Mouse (Mus musculus) Patski (cell line): ENCODE measurements at regions not wholly inside any gene's neighbourhood (a gene's known extent, or its start where the extent isn't known, plus 50 kb on each side); places are given as distances from the start of the nearest gene placed in this dataset.

ENCODE experiments used
- ATAC-seq: fragments of 100-300 bp; one replicate; pipeline ENCODE4 v1.8.0; 2021
- CTCF ChIA-PET: fragments of 350-600 bp; sonication (Branson Sonifier 250); formaldehyde crosslinking; loops from one replicate; lab custom pipeline; 2022; ENCODE audit warnings: inconsistent platforms; lab: Charles Lee
- POLR2A ChIA-PET: fragments of 350-600 bp; sonication (Branson Sonifier 250); formaldehyde crosslinking; loops from one replicate; lab custom pipeline; 2022; ENCODE audit warnings: antibody characterized with exemption, inconsistent platforms; lab: Charles Lee
- DNase-seq: peaks from one replicate; pipeline ENCODE4 v3.0.0-alpha.2; 2011; ENCODE audit warnings: low read depth, low spot score
- H3K27me3 ChIP-seq: fragments of 371-371 bp; one replicate; pipeline ENCODE4 v1.5.1; 2021
- CTCF ChIP-seq: fragments of 100-300 bp; IDR thresholded peaks from one replicate; pipeline ENCODE4 v1.5.1; 2021
- in situ Hi-C: fragments of 300-500 bp; cut with MboI; formaldehyde crosslinking; loops from 3 replicates; pipeline ENCODE4 v1.11.1; 2018; ENCODE audit warnings: low pct_unique_long_range_greater_than_20kb, mixed read lengths

DNA sequence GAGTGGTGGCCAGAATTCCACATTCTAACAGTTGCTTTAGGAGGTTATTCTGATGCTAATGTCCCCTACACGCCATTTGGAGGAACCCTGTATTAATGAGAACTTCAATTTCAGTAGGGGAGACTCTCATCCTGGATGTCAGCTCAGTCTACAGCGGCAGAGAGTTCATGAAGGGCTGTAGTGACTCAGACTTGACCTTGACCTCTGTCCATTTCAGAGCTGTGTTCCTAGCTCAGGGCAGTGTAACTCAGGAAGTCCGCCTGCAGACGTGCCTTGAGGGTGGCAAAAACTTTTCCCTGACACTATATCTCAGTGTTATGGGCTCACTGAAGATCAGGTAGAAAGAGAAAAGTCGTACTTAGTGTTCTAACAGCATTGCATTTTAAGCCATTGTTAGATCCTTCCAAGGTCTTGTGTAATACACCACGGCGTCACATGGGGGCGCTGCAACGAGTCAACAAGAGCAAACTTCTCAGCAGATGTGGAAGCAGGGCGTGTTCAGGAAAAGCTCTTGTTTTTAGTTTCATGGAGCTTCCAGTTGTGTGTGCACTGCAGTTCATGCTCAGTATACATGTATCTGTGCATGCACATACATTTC, 297.5 kb downstream of the 1500009L16Rik start:
- peak; percentile 70 for TF ChIP-seq CTCF
- no peak for ATAC-seq
- in situ Hi-C loops = no loop called here
- ChIA-PET CTCF (interaction anchor here (0.7 to 2.6 kb wide), 6 partner anchors 9 to 417 kb away, joined by 3 to 10 read pairs (median 4); no protein-coding TSS in a partner anchor), POLR2A (interaction anchor here (0.6 kb wide), 1 partner anchor 30 kb away, joined by 3 read pairs; no protein-coding TSS in a partner anchor)
- no peaks in the 10 kb centered on the region for H3K27me3 ChIP-seq
- no peak for DNase-seq

DNA sequence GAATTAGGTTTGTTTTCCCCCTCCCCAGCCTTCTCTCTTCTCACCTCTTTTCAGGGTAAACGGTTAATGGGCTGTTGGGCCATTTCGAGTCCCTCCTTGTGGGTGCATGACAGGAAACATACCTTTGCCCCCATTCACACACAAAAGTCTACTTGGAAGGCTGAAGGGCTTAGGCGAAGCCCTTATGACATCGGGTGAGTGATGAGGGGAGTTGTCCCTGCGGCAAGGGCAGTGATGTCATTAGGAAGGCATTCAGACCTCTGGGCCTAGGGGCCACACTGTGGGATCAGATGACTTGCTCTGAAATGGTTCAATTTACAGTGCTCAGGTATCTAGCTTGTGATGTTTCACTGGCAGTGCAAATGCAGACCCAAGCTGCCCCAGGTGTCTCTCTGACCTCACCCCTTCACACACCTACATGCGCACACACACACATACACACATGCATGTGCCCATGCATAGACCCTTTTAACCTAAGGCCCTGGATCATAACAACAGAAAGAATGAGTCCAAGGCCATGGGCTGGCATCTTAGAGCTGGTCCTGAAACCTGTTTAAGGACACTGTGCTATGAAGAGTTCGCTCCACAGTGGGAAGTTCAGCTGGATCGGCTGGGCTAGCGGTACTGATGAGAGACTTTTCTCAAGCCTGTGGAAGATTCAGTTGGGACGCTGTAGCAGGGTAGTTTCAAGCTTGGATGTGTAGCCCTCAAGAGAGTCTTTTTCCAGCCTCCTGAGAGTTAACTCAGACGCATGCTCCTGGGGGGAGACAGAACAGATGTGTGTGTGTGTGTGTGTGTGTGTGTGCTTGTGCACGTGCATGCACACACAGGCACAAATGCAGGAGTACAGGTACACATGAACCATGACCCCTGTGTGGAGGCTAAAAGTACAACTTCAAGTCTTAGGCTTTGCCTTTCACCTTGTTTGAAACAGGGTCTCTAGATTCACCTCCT, 298.8 kb downstream of the 1500009L16Rik start:
- in situ Hi-C loops = no loop called here
- no peak for TF ChIP-seq CTCF
- ChIA-PET POLR2A (no interaction called here), CTCF (interaction anchor here (1.2 to 2.6 kb wide), 4 partner anchors 9 to 417 kb away, joined by 4 to 10 read pairs (median 6); no protein-coding TSS in a partner anchor)
- DNase-seq (peak; percentile 41), ATAC-seq (peak; percentile 47)
- H3K27me3 ChIP-seq = no peaks in the 10 kb centered on the region

DNA sequence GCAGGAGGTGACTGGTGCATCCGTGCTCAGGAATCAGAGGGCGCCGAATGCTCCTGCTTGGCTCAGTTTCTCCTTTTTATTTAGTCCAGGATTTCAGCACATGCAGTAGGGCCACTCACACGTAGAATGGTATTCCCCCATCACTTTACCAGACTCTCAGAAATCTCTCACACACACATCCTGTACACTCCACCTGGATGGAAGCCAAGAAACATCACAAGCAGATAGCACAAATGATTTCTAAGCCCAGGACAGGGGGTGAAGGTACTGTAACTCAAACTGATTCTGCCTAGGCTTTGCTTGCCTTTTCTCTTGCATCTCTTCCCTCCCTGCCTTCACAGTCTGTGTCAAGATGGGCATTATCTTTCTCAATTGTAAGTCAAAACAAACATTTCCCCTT, 301.6 kb downstream of the 1500009L16Rik start:
- in situ Hi-C loops = no loop called here
- ATAC-seq = no peak
- TF ChIP-seq CTCF = no peak
- no peaks in the 10 kb centered on the region for H3K27me3 ChIP-seq
- ChIA-PET POLR2A (no interaction called here), CTCF (no interaction called here)
- DNase-seq = no peak

DNA sequence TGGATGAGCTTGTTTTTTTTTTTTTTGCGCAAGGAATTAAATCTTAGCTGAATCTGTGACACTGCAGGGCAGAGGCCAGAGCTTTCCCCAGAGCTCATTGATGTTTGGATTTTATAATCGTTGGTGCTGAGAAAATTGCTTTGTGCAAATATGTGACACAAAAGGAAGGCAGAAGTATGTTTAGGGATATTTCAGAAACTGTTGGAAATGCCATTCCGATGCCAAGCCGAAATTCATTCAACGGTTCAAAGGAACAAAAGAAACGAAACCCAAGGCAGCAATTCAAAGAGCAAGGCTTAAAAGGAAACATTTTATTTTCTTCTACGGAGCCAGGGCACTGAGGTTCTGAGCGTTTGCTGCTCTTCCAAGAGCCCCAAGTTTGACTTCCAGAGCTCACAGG, 302.2 kb downstream of the 1500009L16Rik start:
- POLR2A ChIA-PET = no interaction called here
- TF ChIP-seq CTCF = no peak
- DNase-seq (no peak), ATAC-seq (no peak)
- no peaks in the 10 kb centered on the region for H3K27me3 ChIP-seq
- in situ Hi-C loops = no loop called here
- CTCF ChIA-PET = no interaction called here

DNA sequence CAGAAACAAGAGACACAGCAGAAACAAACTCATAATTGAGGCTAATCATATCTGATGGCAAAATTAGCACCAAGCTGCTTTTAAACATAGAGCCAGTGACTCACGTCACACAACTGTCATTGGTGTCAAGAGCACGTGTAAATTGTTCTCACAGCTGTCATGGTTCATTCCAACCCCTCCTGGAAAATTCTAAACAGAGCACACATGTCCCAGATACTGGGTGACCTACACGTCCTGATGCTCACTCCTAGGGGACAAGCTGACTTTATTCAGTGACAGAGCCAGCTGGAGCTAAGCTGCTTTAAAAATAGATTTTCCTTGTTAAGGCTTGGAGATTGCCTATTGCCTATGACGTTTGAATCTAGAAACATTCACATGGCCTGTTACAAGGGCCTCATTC, 304.1 kb downstream of the 1500009L16Rik start:
- ATAC-seq (no peak), DNase-seq (no peak)
- TF ChIP-seq CTCF = no peak
- CTCF ChIA-PET = no interaction called here
- in situ Hi-C loops = no loop called here
- no peaks in the 10 kb centered on the region for H3K27me3 ChIP-seq
- POLR2A ChIA-PET = no interaction called here

DNA sequence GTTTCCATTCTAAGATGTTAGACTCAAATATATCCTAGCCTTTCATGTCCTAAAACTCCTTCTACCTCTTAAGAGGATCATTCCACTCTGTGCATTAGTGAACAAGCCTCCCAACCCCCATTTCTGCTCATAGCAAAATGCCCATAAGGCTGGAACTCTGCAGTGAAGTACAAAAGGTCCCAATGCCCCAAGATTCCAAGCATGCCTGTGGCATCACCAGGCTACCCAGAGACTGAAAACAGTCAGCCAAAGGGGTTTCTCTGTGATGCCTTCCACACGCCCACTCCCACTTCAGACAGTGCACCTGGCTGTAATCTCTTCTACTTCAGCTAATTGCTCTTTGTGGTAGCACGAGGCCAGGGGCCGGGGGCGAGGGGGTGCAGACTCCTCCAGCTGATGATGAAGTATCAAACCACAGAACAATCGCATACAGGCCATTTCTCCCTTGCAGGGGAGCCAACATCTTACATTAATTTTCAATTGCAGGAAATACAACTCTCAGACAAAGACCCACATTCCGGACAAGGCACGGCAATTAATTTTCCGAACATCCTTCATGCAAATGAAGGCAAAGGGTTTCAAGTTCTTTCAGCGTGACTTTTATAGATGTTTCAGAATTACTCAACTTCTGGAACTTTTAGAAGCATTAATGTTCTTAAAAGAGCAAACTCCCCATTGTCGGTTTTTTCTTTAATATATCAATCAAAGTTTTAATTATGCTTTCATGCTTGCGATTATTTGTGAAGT, 313.6 kb downstream of the 1500009L16Rik start:
- TF ChIP-seq CTCF = no peak
- ChIA-PET POLR2A (no interaction called here), CTCF (interaction anchor here (1.2 to 1.3 kb wide), 2 partner anchors 13 to 26 kb away, joined by 4 to 5 read pairs; no protein-coding TSS in a partner anchor)
- H3K27me3 ChIP-seq = no peaks in the 10 kb centered on the region
- no peak for DNase-seq
- ATAC-seq = peak; percentile 80
- in situ Hi-C loops = no loop called here

DNA sequence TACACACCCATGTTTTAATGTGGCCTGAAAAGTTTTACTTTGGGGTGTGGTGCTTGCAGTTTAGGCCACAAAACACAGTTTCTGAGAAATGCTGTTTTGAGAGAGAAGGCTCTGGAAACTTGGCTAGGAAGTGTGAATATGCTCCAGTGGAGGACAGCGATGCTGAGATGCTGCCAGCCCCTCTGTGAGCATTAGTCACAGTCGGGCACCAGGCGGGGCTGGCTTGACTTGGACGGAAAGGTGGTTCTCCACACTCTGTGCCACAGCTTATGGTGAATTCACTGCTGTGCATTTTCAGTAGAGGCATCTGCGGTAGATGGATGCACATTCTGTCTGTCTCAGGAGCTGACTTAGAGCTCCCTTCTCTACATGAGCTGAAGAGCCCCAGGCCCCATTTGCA, 326.0 kb downstream of the 1500009L16Rik start:
- no peak for DNase-seq

DNA sequence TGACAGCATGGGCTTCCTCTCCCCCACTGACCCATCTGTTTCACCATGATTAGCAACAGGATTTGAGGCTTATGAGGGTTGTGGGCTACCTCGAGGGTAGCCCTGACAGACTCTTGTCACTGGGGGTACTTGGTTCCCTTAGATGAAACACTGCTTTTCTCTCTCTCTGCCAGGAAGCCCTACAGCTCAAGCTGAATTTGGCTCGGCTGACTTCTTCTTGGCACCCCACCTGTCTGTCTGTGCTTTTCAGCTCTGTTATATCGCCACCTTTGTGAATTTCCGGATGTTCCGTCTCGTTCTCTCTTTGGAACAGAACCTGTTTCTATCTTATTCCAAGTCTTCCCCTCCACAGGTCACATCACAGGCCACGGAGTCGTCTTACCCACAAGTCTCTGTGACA, 330.0 kb downstream of the 1500009L16Rik start:
- in situ Hi-C loops = no loop called here
- TF ChIP-seq CTCF = no peak
- CTCF ChIA-PET = no interaction called here
- POLR2A ChIA-PET = no interaction called here
- ATAC-seq = no peak
- no peaks in the 10 kb centered on the region for H3K27me3 ChIP-seq
- DNase-seq = no peak

More for the DNA sequence above, 326.0 kb downstream of the 1500009L16Rik start:
- CTCF ChIA-PET = interaction anchor here (1.1 kb wide), 1 partner anchor 389 kb away, joined by 3 read pairs; no protein-coding TSS in a partner anchor
- POLR2A ChIA-PET = no interaction called here
- ATAC-seq = peak; percentile 82
- in situ Hi-C loops = no loop called here
- no peak for TF ChIP-seq CTCF
- H3K27me3 ChIP-seq = no peaks in the 10 kb centered on the region

DNA sequence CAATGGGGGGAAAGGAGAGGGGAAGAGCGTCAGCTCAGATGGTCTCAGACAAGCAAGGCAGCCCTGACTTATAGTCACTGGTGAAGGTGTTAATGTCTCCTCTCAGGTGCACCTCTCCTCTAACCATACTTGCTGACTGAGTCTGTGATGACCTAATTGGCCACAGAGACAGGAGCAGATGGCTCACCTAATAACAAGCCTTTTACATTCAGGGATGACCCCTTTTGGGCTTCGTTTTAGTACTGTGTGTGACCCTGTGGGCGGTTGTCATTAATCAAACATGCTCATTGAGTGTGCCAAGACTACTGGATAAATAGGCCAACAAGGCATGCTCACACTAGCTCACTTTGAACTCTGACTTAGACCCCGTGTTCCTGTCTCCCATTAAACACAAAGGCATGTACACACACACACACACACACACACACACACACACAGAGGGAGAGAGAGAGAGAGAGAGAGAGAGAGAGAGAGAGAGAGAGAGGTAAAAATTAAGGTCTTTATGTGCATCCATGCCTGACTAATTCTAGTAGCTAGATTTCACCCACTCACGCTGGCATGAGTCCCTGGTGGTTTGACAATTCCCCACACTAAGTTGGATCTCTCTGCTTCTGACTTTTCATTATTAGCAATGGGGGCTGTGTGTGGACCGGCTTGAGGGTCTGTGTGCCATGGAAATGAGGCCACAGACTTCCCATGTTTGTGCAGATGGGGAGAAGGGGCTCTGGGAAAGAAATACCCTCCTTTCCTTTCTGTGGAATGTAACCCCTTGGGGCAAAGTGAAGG, 332.1 kb downstream of the 1500009L16Rik start:
- ChIA-PET POLR2A (no interaction called here), CTCF (interaction anchor here (0.6 to 1.4 kb wide), 3 partner anchors 11 to 460 kb away, joined by 3 read pairs; no protein-coding TSS in a partner anchor)
- no peak for TF ChIP-seq CTCF
- H3K27me3 ChIP-seq = no peaks in the 10 kb centered on the region
- in situ Hi-C loops = no loop called here
- ATAC-seq = no peak
- DNase-seq = no peak
